Mouse (Mus musculus) cerebellum, adult 8-10 months (tissue): ENCODE data around the gene Nkx2-3.
A peak's percentile ranks its signal among the peaks of the same experiment; 100 is the strongest.

Source experiments
- DNase-seq: peaks from one replicate; pipeline ENCODE4 v3.0.0; 2022

The Nkx2-3 gene

DNA sequence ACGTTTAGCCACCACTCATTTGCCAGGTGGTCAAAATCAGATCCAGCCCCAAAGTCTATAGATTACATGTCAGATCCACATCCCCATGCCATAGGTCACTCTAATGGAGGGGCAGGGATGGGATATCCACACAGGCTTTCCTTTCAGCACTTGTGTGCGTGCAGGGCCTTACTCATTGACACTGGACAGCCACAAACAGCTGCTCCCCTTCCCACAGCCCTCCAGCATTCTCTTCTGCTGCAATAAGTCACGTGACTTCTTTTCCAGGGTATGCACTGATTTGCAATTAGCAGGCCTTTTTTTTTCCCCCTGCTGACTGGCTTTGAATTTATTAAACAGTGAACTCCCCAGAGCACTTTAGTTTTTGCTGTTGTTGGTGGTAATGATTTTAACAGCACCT, 14.0 kb downstream of the Nkx2-3 start:
- DNase-seq = no peak

DNA sequence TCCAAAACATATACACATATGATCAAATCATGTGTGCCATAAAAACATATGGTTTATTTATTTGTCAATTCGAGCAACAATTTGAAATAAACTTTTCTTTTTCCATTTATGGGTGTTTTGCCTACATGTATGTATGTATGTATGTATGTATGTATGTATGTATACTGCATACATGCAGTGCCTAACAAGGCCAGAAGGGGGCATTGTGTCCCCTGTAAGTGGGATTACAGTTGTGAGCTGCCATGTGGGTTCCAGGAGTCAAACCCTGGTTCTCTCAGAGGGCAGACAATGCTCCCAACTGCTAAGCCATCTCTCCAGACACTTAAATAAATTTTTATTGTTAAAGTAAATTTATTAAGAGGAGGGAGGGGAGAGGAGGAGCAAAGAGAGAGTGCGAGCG, 15.2 kb downstream of the Nkx2-3 start:
- no peak for DNase-seq

DNA sequence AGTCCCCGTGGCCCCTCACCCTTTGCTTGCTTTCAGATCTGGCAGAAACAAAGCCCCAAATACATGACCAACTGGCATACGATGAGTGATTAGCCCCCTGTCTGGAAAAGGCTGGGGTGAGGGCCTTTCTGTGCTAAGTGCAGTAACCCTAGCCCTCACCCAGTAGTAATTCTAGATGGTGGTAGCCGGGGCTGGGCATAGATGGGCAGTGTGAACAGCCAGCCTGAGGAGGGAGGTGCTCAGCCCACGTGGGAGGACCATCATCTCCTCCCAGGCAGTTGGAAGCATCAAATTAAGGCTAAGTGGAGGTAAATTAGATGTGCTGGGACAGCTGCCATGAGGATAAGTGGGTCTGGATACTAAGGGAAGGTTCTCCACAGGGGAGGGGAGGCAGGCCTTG, 17.0 kb downstream of the Nkx2-3 start:
- no peak for DNase-seq

DNA sequence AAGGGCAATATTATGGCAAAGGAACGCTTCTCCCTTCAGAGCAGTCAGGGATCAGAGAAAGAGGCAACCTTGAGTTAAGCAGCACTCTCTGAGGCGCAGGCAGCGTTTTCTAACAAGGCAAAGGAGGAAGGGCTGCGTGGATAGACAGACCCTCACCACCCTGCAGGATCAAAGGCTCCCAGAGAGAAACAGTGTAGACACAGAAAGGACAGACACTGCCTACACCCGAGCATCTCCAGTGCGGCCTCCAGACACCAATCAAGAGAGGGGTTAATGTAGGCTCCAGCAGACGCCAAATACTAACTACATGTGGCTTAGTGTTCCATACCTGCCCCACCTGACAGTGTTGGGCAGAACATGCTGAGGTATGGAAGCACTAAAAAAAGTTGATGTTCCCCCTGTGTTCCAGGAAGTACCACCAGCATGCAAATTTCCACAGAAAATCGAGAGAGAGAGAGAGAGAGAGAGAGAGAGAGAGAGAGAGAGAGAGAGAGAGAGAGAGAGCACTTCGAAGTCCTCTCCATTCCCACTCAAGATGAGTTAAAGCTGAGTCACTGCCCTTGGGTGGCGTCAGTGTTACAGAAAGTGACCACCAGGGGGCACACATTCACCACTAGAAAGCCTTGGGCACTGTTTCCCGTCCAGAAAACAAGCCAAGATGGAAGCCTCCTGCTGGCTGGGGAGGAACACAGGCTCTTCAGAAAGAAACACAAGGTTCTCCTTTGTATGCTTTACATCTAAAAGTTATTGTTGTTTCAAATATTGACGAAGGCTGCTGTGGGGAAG, 18.5 kb downstream of the Nkx2-3 start:
- peak; percentile 73 for DNase-seq

DNA sequence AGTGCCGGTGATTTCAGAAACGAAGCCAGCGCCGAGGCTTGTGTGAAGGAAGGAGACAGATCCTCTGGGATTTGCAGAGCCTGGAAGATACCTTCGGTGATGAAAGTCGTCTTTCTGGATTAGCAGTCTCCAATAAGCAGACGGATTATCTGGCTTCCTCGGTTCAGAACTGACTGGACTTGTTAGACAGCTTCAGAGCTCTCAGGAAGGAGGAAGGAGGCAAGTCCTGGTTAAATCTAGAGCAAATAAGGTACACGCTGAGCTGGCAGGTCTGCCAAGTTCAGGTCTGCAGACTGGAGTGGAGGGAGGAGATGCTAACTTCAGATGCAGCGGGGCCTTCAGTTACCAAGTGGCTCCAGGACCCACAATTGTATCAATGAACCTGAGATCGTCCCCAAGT, 29.7 kb downstream of the Nkx2-3 start:
- no peak for DNase-seq

DNA sequence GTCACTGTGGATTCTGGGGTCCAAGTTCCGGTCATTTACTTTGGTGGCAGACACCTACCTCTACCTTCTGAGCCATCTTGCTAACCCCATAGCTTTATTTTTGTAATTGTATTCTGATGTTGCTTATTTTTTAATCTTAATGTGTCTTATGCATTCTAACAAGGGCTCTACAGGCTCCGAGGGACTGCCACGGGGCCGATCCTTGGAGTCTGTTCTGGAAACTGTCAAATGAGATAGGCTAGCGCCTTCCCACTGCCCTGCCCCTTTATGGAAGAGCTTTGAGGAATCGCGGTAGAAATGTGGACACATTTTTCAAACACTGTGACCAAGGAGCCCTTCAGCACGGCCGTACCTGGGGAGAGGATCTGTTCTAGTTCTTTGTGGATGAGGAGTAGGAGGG, 30.7 kb downstream of the Nkx2-3 start:
- no peak for DNase-seq

DNA sequence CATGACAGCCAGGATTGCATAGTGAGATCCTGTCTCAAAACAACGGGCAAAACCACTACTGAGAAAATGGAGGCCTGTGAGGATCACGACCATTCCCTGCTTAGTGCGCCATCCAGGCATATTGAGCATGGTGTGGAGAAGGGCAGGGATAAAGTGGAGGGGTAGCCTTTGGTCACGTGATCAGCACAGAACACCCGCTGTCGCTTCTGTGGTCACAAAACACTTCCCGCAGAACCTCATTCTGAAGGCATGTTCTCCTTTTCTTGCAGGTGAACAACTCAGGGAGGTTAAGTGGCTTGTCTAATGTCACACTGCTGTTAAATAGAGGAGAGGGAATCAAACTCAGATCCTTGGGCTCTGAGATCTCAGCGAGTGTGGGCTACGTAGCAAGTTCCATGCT, 33.4 kb downstream of the Nkx2-3 start:
- no peak for DNase-seq

DNA sequence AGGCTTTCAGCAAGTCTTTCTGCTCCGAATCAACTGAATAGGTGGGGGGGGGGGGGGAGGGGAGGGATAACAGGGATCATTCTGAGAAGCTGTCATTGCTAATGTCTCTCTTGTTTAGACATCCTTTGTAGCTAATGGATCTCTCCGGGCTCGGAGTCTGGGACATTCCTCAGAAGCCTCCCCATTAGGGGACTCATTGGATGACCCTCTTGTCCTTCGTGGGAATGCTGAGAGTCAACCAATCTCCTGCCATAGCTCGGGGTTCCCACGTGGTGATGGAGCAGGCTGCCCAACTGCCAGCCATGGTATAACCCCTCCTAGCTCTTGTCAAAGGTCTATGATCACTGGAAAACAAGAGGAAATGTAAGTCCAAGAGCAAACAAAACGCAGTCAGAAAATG, 34.7 kb downstream of the Nkx2-3 start:
- no peak for DNase-seq

DNA sequence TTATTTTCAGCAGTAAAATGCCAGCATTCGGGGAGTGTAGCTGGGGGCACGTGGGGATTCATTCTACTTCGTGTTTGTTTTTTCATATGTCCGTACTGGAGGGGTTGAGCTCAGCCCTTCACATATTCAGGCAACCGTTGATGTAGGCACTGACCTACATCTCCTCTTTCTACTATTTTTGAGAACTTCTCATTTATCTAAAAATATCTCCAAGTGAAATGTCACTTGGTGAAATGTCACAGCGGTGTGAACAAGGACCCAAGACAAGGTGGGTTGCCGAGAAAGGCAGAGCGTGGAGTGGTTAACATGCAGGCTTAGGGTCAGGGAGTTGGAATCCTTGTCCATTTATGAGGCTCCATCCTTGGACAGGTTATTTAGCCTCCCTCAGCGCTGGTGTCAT, 35.1 kb downstream of the Nkx2-3 start:
- DNase-seq = no peak

DNA sequence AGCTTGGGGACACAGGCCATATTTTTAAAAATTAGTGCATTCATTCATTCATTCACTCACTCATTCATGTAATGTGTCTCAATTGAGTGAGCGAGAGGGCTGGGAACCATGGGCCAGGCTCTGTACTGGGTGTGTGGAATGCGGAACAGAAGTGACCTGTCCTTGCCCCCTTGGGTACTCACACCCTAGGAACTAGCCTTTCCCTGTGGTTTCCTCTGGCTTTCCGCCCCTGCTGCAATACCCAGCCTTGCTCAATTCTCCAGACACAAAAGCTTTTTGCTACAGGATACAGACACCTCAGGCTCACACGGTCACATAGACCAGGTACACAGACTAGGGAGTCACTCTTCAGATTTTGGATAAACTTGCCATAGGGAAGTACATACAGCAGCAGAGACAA, 36.2 kb downstream of the Nkx2-3 start:
- no peak for DNase-seq

DNA sequence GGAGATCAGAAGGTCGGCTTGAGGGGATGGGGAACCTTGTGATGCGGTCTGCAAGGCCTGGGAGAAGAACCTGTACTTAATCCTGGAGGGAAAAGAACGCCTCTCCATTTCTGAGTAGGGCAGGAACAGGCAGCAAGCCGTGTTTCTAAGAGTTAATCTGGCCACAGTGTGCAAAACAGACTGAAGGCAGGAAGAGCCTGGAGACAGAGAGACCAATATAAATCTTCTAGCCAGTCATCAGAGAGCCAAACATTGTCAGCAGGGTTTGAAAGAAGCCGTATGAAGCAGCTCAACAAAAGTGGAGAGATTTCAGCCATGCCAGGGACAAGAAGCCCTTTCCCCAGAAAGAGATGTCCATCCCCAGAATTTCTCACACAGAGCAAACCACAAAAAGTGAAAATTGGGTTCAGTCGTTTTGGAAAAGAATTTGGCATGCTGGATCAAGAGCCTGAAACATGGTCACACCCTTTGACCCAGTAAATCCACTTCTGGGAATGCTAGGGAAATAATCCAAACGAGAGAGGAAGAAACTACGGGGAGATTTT, 39.2 kb downstream of the Nkx2-3 start:
- DNase-seq = no peak

DNA sequence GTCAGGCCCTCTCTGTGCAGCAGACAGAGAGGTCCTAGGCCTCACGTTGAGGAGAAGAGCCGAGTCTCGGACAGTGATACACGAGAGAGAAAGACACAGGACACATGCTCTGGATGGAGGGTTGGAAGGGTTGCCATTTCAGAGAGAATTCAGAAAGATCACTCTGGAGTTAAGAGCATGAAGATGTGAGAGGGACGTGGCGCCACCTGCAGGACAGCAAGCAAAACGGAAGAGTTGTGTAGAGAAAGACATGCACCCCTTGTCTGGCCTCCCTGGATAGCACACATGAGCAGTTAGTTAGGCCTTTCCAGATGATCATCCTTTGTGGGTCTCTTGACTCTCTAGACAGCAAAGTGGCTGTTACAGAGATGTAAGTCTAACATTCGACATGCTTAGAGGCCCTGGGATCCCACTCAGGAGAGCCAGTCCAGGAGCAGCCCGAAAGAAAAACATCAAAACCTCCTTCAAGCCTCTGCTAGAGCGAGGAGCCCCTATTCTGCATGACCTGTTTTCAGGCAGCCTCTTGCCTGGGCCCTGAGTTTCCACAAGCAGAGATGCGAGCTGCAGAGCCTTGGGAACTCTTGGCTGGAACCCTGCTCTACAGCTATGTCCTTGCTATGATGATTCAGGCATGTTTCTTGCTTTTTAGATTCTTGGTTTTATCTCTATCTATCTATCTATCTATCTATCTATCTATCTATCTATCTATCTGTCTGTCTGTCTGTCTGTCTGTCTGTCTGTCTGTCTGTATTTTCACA, 43.8 kb downstream of the Nkx2-3 start:
- DNase-seq = peak; percentile 39

DNA sequence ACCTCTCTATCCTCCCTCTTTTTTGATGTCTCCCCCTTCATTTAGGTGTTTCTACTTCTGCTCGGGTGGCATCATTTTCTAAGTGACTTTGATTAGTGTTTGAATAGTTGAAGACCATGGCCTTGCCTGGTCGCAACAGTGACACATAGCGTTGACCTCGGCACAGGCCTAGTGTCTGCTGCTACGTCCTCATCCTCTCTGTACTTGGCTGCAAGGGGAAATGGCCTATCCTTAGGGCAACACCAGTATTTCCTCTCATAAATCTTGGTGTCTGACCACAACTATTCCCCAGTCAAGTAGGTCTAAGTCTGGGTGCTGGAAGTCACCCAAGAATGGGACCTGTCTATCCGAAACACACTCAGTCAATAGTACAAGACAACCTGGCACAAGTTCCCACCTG, 47.5 kb downstream of the Nkx2-3 start:
- DNase-seq = no peak

DNA sequence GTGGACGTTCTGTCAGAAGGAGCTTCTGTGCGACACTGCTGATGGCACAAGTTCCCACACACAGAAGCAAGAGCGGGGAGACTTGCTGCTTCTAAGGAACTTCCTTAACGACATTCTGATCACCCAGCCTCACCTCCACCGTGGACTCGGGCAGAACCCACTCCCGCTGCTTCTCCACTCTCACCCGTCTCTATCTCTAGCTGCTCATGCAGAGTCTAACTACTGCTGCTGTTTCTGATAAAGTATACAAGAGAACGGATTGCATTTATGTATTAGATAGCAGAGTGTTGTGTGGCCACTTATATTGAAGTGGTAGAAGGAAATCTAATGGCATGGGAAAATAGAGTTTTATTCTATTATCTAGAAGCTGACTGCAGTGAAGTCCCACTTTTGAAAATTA, 48.6 kb downstream of the Nkx2-3 start:
- no peak for DNase-seq

DNA sequence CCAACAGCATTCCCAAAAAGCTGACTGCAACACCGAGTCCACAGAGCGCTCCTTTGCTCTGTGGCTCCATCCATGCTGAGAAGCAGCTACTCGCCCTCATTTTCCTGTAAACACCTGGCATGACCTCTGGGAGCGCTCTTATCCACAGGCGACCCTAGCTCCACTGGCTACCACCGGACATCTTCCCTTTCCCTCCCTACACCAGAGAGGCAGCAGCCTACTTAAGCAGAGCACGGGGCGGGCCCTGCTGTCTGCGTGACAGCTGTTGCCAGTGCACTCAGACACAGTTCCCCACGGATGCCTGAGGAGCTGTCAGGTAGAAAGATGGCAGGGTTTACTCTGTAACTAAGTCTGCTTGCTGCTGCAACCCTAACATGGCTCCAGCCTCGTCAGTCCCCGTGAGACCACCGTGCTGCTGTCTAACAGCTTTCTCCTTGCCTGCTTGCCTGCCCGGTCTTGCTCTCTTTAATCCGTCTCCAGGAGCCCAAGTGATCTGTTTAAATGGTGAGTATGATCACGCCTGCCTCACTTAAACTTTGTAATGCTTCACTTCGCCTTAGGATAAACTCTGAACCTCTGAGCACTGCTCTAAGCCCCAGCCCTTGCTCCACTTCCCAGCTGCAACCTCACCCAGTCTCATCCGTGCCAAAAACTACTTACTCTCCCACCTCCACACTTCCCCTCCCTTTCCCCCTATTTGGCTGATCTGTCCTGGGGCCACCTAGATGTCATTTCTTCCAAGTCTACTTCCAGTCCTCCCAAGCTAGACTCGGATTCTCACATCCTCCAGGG, 50.2 kb downstream of the Nkx2-3 start:
- DNase-seq = no peak

DNA sequence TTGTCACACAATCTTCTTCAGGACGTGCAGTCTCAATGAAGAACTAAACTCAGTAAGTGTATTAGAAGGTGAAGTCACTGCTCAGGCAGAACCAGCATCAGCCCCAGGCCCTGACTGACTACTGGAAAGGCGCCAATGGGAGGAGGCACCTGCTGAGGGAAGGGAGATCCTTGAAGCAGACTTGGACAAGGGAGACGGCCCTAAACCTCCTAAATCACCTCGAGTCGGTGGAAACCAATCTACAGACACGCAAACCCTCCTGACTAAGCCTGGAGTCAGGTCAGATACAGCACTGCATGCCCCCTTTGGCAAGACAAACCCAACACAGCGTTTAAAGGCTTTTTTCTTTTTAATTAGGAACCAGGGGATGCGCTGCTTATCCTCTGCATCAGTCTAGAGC, 51.3 kb downstream of the Nkx2-3 start:
- no peak for DNase-seq
